Mouse (Mus musculus): ENCODE results near the gene Shc1. TPM values are rescaled to one million over a fixed set of nuclear protein-coding genes. Genes with fewer than 3 reads are reported as not detected.
A peak's percentile ranks its signal among the peaks of the same experiment; 100 is the strongest.

Shc1 gene
- total and polyA plus RNA-seq, 3 experiments, result 40.9 to 124 (median 118) TPM

DNA sequence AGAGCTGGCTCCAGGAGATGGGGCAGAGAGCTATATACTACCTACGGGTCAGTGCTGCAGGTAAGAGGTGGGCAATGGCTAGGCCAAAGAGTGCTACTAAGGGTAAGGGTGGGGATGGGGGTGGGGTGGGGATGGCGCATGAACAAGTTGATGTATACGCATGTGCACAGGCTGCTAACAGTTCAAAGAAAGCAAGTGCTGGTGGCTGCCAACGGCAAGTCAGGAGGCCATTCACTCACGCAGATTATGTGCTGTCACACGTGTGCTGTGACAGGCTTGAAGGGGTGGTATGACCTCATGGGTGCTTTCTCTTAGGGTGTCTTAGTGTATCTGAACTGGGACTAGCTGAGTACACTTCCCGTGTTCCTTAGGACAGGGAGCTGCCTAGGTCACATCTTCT, 16.9 kb upstream of the Shc1 start:
- Histone ChIP-seq H3K36me3 (replicated peaks) (peaks cover 78% of the 10 kb centered on the region), H3K4me3 (ENCODE audit: low read depth, low read length) (no peak overlapping the region), H3K9me3 (replicated peaks) (no peaks in the 10 kb centered on the region), H3K4me1 (ENCODE audit: insufficient read depth, low read depth, low read length) (peaks cover 14% of the 10 kb centered on the region), H3K27me3 (ENCODE audit: insufficient read depth, low read length) (no peaks in the 10 kb centered on the region)
- ATAC-seq (ENCODE audit: extremely low read depth, insufficient number of reproducible peaks, low FRiP score, poor library complexity, severe bottlenecking) (no peak), DNase-seq (ENCODE audit: low spot score) (no peak)
- TF ChIP-seq POLR2AphosphoS5 (IDR thresholded peaks at IDR 0.05; ENCODE audit: insufficient replicate concordance, low read depth, low read length) (no peak), GATA1 (IDR thresholded peaks at IDR 0.05; ENCODE audit: borderline replicate concordance, low read length) (no peak), CTCF (IDR thresholded peaks at IDR 0.05; ENCODE audit: low read depth, low read length) (no peak), TAL1 (conservative IDR thresholded peaks at IDR 0.05; ENCODE audit: low read depth, low read length) (no peak), GATA2 (IDR thresholded peaks at IDR 0.05; ENCODE audit: borderline replicate concordance, low read depth, low read length) (no peak)

DNA sequence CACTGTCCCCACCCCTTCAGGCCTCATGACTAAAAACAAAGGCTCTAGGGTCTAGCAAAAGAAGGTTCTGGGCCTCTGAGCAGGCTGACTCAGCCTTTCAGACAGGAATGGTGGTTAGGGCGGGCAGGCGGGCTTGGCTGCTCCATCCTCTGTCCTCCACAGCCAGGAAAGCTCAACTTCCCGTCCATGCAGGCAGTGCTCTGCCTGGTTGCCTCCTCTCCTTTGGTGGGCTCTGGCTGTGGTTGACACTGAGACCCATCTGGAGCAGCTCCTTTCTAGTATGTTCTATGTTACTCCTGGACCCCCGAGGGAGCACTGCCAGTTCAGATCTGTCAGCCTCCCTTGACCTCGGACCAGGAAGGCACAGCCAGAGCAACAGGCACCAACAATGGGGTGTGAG, 15.6 kb upstream of the Shc1 start, which contains the start of gene Lenep:
TSS of gene Lenep (minus strand) at position 101 of the 400 bp plus-strand sequence.
- no peak within 1 kb of the TSS for H3K4me3 ChIP-seq (ENCODE audit: low read depth, low read length)
- peaks cover 16% of the 10 kb centered on the region for H3K4me1 ChIP-seq (ENCODE audit: insufficient read depth, low read depth, low read length)
- ATAC-seq (ENCODE audit: extremely low read depth, insufficient number of reproducible peaks, low FRiP score, poor library complexity, severe bottlenecking), result no peak
- no peaks in the 10 kb centered on the region for H3K27me3 ChIP-seq (ENCODE audit: insufficient read depth, low read length)
- H3K36me3 ChIP-seq (replicated peaks), result peaks cover 88% of the 10 kb centered on the region
- TF ChIP-seq GATA1 (IDR thresholded peaks at IDR 0.05; ENCODE audit: borderline replicate concordance, low read length), result no peak
- no peak for TF ChIP-seq POLR2AphosphoS5 (IDR thresholded peaks at IDR 0.05; ENCODE audit: insufficient replicate concordance, low read depth, low read length)
- TF ChIP-seq CTCF (IDR thresholded peaks at IDR 0.05; ENCODE audit: low read depth, low read length), result no peak
- TF ChIP-seq TAL1 (conservative IDR thresholded peaks at IDR 0.05; ENCODE audit: low read depth, low read length), result no peak
- no peak for TF ChIP-seq GATA2 (IDR thresholded peaks at IDR 0.05; ENCODE audit: borderline replicate concordance, low read depth, low read length)
- no peak for DNase-seq (ENCODE audit: low spot score)
- no peaks in the 10 kb centered on the region for H3K9me3 ChIP-seq (replicated peaks)

DNA sequence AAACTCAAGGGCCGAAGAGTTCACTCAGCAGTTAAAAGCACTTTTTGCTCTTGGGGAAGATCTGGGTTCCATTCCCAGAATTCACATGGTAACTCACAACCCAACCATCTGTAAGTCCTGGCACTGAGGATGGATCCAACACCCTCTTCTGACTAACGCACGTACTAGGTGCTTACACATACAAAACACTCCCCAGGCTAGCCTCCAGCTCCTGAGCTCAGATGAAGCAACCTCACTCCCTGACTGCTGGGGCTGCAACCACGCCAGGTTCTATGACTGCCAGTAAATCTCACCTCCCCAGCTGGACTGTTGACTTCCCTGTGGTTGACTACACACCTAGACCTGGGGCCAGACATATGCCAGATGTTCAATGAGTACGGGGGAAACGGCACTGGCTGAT, 11.4 kb upstream of the Shc1 start:
- TF ChIP-seq POLR2AphosphoS5 (IDR thresholded peaks at IDR 0.05; ENCODE audit: insufficient replicate concordance, low read depth, low read length) (no peak), GATA2 (IDR thresholded peaks at IDR 0.05; ENCODE audit: borderline replicate concordance, low read depth, low read length) (no peak), GATA1 (IDR thresholded peaks at IDR 0.05; ENCODE audit: borderline replicate concordance, low read length) (no peak), TAL1 (conservative IDR thresholded peaks at IDR 0.05; ENCODE audit: low read depth, low read length) (no peak), CTCF (IDR thresholded peaks at IDR 0.05; ENCODE audit: low read depth, low read length) (no peak)
- H3K4me3 ChIP-seq (ENCODE audit: low read depth, low read length), result no peak overlapping the region
- DNase-seq (ENCODE audit: low spot score) (no peak), ATAC-seq (ENCODE audit: extremely low read depth, insufficient number of reproducible peaks, low FRiP score, poor library complexity, severe bottlenecking) (no peak)
- H3K4me1 ChIP-seq (ENCODE audit: insufficient read depth, low read depth, low read length), result peaks cover 49% of the 10 kb centered on the region
- no peaks in the 10 kb centered on the region for H3K27me3 ChIP-seq (ENCODE audit: insufficient read depth, low read length)
- no peaks in the 10 kb centered on the region for H3K9me3 ChIP-seq (replicated peaks)
- peaks cover 78% of the 10 kb centered on the region for H3K36me3 ChIP-seq (replicated peaks)

DNA sequence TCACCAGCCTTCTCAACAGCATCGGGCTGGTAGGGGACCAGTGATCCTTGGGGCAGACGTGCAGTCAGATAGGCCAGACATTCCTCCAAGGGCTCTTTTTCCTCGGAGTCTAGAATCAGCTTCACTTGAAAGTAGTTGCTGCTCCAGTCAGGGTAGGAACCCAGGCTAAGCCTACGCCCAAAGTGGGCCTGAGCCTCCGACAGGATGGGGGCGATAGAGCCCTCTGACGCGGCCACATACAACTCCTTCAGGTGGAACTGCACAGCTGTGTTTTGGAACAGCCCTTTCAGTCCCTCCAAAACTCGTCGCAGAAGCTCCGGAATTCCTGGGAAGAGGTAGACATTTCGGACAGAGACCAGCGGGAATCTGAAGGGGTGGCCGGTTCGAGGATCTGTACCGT, 9.8 kb upstream of the Shc1 start:
- Histone ChIP-seq H3K4me1 (ENCODE audit: insufficient read depth, low read depth, low read length) (peaks cover 48% of the 10 kb centered on the region), H3K9me3 (replicated peaks) (no peaks in the 10 kb centered on the region), H3K27me3 (ENCODE audit: insufficient read depth, low read length) (no peaks in the 10 kb centered on the region), H3K4me3 (ENCODE audit: low read depth, low read length) (no peak overlapping the region; the same call in 1 of the 2 replicates), H3K36me3 (replicated peaks) (peaks cover 70% of the 10 kb centered on the region)
- no peak for ATAC-seq (ENCODE audit: extremely low read depth, insufficient number of reproducible peaks, low FRiP score, poor library complexity, severe bottlenecking)
- TF ChIP-seq POLR2AphosphoS5 (IDR thresholded peaks at IDR 0.05; ENCODE audit: insufficient replicate concordance, low read depth, low read length) (no peak), GATA2 (IDR thresholded peaks at IDR 0.05; ENCODE audit: borderline replicate concordance, low read depth, low read length) (no peak), TAL1 (conservative IDR thresholded peaks at IDR 0.05; ENCODE audit: low read depth, low read length) (no peak), CTCF (IDR thresholded peaks at IDR 0.05; ENCODE audit: low read depth, low read length) (no peak), GATA1 (IDR thresholded peaks at IDR 0.05; ENCODE audit: borderline replicate concordance, low read length) (no peak)
- no peak for DNase-seq (ENCODE audit: low spot score)

DNA sequence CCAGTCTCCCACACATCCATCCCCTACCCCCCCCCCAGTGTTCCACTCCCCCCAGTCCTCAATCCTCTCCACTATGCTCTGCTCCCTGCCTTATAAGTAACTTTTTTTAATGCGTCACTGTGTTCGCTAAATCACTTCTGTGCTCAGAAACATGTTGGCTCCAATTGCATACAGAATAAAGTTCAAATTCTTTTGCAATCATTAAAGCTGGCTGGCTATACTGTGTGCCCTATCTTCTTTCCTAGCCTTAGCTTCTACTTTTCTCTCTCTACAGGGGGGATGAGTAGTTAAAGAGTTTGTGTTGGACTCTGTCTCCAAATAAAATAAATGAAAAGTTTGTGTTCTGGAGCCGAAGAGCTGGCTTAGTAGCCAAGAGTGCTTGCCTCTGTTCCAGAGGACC, 8.5 kb upstream of the Shc1 start:
- DNase-seq (ENCODE audit: low spot score) (no peak), ATAC-seq (ENCODE audit: extremely low read depth, insufficient number of reproducible peaks, low FRiP score, poor library complexity, severe bottlenecking) (no peak)
- Histone ChIP-seq H3K9me3 (replicated peaks) (no peaks in the 10 kb centered on the region), H3K36me3 (replicated peaks) (peaks cover 70% of the 10 kb centered on the region), H3K4me1 (ENCODE audit: insufficient read depth, low read depth, low read length) (peaks cover 48% of the 10 kb centered on the region), H3K27me3 (ENCODE audit: insufficient read depth, low read length) (no peaks in the 10 kb centered on the region), H3K4me3 (ENCODE audit: low read depth, low read length) (no peak overlapping the region)
- TF ChIP-seq GATA2 (IDR thresholded peaks at IDR 0.05; ENCODE audit: borderline replicate concordance, low read depth, low read length), result no peak
- TF ChIP-seq GATA1 (IDR thresholded peaks at IDR 0.05; ENCODE audit: borderline replicate concordance, low read length), result no peak
- no peak for TF ChIP-seq POLR2AphosphoS5 (IDR thresholded peaks at IDR 0.05; ENCODE audit: insufficient replicate concordance, low read depth, low read length)
- TF ChIP-seq CTCF (IDR thresholded peaks at IDR 0.05; ENCODE audit: low read depth, low read length), result no peak

GRCm38 (mm10) chr3:89410864-89411263, 7.4 kb upstream of the Shc1 start:
- peaks cover 70% of the 10 kb centered on the region for H3K36me3 ChIP-seq (replicated peaks)
- peaks cover 50% of the 10 kb centered on the region for H3K4me1 ChIP-seq (ENCODE audit: insufficient read depth, low read depth, low read length)
- DNase-seq (ENCODE audit: low spot score), result no peak
- ATAC-seq (ENCODE audit: extremely low read depth, insufficient number of reproducible peaks, low FRiP score, poor library complexity, severe bottlenecking), result no peak
- TF ChIP-seq CTCF (IDR thresholded peaks at IDR 0.05; ENCODE audit: low read depth, low read length) (no peak), GATA1 (IDR thresholded peaks at IDR 0.05; ENCODE audit: borderline replicate concordance, low read length) (no peak), GATA2 (IDR thresholded peaks at IDR 0.05; ENCODE audit: borderline replicate concordance, low read depth, low read length) (no peak), POLR2AphosphoS5 (IDR thresholded peaks at IDR 0.05; ENCODE audit: insufficient replicate concordance, low read depth, low read length) (no peak)
- H3K4me3 ChIP-seq (ENCODE audit: low read depth, low read length), result peak overlapping the region; percentile 74
- no peaks in the 10 kb centered on the region for H3K9me3 ChIP-seq (replicated peaks)
- H3K27me3 ChIP-seq (ENCODE audit: insufficient read depth, low read length), result no peaks in the 10 kb centered on the region
